Mouse (Mus musculus): ENCODE data around the gene Hsd17b2.

The Hsd17b2 gene

DNA sequence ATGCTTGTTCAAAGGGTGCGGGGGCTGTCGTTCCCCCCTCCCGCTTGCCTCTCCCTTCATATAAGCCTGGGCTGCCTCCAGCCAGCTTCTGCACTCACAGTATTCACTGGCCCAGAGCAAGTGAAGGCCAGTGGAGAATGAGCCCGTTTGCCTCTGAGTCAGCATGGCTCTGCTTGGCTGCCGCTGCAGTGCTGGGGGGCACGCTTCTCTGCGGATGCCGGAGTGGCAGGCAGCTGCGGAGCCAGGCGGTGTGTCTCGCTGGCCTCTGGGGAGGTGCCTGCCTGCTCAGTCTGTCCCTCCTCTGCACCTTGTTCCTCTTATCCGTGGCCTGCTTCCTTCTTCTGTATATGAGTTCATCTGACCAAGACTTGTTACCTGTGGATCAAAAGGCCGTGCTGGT, at the start of gene Hsd17b2:
Gene Hsd17b2, plus strand, starts transcription at position 46 of the 400 bp plus-strand sequence.
- no peak for DNase-seq (ENCODE audit: low spot score)

DNA sequence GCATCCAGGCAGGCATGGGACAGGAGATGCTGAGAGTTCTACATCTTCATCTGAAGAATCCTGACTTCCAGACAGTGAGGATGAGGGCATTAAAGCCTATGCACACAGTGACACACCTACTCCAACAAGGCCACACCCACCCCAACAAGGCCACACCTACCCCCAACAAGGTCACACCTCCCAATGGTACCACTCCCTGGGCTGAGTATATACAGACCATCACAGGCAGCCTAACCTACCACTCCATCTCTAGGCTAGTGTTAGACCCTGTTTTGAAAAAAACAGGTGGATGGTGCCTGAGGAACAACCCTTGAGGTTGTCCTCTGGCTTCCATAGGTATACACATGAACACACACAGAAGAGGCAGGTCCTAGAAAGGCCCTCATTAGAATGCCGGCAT, 49.4 kb upstream of the Hsd17b2 start:
- DNase-seq (ENCODE audit: low spot score): no peak

DNA sequence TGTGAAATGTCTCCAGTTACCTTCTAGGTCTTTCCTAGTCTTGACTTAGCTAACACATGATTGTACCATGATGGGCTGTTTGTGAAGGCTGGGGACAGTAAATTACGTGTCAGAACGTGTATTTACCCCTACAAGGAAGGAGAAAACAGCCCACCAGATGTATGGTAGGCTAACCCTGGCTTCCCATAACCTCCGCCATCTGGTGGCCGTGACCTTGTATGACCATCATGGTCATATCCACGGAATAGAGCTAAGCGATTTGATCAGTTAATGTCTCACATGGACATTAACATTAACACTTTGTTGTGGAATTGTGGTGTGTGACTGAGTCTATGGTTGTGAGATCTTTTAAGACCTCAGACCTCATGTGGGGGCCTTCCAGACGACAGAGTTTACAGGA, 42.7 kb upstream of the Hsd17b2 start:
- no peak for DNase-seq (ENCODE audit: low spot score)

DNA sequence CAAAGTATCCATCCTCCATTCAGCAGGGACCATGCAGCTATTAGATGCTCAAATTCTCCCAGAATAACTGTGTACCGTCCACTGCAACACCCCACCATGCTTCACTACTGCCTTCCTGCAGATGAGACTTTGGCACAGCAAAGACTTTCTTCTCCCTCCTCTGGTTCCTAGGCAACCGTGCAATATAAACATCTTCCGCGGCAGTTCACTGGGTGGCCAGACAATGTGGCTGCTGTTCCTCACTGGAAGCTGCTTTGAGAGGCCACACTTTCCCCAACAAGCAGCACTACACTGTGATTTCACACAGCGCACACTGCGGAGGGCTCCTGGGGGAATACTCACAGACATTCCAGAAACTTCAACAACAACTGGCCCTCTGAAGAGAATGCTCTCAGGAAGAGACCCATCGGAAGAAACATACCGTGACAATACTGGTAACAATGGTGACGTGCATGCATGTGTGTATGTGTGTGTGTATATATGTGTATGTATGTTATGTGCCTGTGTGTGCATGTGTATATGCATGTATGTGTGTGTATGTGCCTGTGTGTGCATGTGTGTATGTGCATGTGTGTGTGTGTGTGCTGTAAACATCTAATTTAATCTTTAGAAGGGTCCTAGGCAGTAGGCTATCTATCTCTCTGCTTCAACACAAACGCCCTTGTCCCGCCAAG, 41.2 kb upstream of the Hsd17b2 start:
- peak; percentile 3 for DNase-seq (ENCODE audit: low spot score)

DNA sequence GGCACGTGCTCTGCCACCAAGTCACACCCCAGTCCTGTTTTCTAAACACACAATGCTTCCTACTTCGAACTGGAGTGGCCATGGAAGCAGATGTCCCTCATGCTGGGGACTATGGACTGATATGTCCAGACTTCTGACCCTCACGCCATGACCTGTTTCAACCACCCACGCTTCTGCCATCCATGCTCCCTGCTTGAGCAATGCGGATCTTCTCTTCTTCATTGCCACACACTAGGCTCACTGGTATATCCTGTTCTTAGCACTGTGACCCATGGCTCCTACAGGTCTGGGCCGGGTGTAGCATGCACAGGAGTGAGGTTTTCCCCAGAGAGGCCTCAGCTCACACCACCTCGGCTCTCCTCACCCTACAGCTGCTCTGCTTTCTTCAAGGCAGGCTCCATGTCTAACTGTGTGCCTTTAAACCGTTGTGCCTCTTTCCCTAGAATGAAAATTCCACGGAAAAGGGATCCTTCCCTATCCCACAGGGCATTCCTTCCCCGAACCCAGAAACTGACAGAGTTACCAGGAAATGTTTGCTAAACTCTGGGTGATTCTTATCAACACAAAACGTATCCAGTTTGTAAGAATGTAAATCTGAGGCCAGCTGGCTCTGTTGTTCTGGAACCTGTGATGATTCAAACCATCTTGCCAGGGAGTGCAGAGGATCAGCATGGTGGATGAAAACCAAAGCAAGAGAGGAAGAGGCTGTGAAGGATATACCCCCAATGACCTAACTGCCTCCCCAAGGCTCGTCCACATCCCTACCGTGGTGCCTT, 34.2 kb upstream of the Hsd17b2 start:
- no peak for DNase-seq (ENCODE audit: low spot score)

DNA sequence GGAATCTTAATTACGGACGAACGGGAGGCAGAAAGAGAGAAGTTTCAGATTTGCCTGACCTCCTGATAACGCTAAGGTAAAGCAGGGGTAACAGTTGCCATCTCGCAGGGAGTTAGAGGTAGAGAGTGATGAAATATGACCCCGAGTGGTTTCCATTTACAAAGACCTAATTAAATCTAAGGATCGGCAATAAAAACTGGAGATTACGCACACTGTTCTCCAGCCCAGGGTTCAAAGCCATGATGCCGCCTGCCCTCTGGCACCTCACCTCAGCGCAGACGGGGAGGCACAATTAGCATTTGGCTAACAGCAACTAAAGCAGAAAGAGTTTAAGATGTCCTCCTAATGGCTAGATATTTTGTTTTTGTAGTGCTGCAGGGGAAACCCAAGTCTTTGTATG, 31.2 kb upstream of the Hsd17b2 start:
- no peak for DNase-seq (ENCODE audit: low spot score)

DNA sequence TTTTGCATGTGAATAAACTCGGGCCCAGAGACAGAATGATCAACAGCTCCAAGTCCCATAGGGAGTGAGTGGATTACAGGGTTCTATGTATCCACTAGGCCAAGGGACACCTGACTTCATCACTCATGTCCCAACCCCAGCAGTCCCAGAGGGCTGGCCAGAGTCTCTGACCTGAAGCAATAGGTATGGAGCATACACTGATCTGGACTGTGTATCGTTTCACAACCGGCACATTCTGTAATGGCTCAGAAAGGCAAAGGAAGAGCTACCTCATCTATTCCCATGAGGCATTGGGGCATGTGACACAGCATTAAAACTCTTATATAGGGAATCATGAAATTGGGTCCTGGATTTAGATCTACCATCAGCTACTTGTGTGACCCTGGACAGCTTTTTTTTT, 29.1 kb upstream of the Hsd17b2 start:
- no peak for DNase-seq (ENCODE audit: low spot score)

DNA sequence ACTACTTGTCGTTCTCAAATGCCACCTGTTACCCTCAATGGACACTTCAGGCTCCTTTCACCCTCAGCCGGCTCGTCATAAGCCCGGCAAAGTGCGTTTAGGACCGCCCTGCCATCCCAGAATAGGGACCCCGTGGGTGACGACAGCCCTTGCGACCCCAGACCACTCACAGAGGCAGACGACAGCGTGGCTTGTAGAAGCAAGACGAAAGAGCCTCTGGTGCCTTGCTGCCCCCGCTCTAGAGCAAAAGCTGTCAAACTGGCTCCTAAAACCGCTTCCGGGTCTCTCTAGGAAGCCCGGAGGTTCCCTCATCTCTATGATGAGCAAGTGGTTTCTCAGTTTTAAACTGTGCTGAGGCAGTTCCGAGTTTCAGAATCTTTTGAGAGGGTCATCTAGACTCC, 28.3 kb upstream of the Hsd17b2 start, which contains the start of gene Sdr42e1:
Gene Sdr42e1, minus strand, starts transcription at position 260 of the 401 bp plus-strand sequence.
- DNase-seq (ENCODE audit: low spot score): peak; percentile 9

DNA sequence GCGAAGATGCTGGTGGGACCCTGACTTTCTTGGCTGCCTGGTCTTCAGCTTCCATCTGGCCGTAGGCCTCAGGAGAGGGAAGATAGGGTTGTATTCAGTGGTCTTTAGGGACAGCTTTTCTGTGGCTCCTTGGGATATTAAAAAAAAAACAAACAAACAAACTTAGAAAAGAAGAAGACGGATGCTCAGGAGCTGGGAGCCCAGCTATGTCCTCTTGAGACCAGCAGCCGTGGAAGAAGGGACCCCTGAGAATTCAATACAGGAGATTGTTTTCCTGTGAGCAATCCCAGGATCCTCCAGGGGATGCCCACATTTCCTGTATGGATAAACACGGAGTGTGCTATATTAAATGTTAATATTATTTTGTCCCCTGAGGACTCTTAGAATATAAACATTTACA, 26.5 kb upstream of the Hsd17b2 start:
- no peak for DNase-seq (ENCODE audit: low spot score)

DNA sequence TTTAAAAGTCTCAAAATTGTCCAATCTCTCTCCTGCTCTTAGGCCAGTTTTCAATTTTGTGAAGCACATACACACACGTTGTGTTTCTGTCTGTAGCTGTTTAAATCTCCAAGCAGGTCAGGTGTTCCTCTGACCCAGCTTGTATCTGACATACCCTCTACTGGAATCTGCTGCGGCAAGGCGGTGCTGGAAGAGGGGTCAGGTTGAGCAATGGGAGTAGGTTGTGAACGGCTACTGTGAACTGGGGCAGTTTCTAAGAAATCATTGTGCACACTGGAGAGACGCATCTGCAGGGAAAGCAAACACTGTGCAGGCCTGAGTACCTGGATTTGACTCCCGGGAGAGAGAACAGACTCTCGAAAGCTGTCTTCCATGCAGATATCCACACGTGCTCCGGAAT, 25.2 kb upstream of the Hsd17b2 start:
- DNase-seq (ENCODE audit: low spot score): no peak

DNA sequence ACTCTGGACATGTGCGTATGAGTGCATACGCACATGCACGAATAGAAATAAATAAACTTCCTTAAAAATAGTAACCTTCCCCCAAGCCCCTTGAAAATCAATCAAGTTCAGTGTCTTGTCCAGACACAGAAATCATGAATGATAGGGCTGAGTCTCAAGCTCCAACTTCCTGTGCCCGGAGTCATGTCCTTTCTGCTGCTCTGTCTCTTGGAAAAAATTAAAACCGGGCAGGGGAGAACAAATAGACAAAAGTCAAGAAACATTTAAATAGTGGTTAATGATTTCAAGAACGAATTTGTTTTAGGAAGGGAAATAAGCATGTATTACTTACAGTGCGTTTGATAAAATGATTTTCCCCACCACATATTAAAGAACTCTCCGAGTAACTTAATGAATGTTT, 24.7 kb upstream of the Hsd17b2 start:
- DNase-seq (ENCODE audit: low spot score): no peak

DNA sequence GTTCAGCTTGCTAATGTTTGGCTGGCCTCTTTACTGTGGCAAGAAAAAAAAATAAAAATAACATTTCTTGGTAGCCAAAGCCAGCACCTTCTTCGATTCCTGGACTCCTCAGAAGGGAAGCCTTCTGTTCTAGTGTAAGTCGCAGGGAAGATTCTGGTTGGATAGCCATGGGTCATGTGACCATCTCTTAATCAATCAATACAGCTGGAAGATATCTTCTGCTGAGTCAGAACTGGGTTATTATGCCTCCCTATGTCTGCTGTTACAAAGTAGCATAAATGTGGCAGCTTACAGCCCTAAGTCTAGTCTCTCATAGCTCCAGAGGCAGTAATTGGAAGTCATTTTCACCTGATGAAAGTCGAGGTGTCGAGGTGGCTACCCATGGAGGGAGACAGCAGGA, 23.1 kb upstream of the Hsd17b2 start:
- DNase-seq (ENCODE audit: low spot score): no peak

DNA sequence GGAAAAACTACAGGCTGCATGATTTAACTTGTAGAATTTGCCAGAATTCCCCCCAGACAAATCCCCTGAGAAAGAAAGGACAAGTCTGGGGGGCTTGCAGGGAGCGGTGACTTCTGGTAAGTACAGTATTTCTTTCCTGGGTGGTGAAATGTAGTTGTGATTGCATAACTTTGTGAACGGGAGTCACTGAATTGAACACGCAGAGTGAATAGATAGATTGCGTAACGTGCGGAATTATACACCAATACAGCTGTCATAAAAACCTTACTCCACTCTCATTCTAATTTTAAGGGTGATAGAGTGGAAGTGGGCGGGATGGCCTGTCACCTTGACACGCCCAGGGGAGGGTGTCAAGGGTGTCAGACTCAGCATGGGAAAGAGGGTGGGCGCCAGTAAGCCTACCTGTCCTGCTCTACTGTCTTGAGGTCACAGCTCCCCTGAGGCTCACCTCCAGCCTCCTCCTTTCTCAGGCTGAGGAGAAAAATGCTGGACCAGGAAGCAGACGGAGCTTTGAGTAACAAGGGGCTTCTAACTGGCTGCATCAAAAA, 17.7 kb upstream of the Hsd17b2 start:
- DNase-seq (ENCODE audit: low spot score): no peak

DNA sequence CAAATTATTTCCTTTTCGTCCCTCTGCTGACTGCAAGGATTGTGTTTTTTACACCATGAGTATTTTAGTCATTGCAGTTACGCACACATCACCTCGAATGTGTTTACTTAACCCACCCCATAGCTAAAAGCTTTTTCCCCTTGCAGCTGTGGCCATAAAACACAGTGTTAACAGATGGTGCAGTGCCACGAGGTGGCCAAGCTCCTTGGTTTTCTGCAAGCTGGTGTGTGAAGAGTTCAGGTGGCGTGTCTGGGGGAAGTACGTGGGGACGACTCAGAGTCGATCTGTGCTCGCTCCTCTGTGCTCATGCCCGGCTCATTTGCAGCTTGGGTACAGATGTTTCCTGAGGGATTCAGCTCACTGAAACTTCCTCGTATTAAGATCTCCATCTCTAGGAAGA, 17.2 kb upstream of the Hsd17b2 start:
- DNase-seq (ENCODE audit: low spot score): no peak

DNA sequence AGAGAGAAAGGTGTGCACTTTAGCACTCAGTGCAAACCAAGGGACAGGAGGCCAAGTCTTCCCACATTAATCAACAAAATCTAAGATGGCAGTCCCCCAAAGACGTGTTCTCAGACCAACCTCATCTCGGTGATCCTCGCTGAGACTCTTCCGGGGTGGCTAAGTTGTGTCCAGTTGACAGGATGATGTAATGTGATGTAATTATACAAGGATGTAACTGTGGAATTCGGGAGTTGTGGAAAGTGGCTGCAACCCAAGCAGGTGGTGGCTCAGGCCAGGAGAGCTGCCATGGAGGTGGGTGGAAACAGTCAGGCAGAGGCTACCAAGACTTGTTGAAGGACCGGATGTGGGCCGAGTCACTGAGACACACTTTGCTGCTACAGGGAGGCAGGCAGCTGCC, 13.8 kb upstream of the Hsd17b2 start:
- no peak for DNase-seq (ENCODE audit: low spot score)

DNA sequence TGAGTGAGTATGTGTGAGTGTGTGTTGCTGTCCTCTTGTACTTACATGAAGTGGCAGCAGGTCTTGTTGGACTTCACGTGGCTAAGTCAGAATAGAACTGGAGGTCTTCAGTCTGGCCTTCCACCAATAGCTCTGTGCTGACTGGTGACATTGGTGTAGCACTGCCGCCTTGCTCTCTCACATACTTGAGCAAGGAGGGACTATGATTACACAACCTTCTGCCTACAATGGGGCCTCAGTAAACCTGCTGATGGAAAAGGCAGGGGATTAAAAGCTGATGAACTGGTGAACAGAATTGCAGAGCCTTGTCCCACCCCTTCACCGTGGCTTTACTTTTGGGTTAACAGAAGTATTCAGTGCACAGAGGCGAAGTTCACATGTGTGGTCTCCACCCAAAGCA, 9.6 kb upstream of the Hsd17b2 start:
- no peak for DNase-seq (ENCODE audit: low spot score)

DNA sequence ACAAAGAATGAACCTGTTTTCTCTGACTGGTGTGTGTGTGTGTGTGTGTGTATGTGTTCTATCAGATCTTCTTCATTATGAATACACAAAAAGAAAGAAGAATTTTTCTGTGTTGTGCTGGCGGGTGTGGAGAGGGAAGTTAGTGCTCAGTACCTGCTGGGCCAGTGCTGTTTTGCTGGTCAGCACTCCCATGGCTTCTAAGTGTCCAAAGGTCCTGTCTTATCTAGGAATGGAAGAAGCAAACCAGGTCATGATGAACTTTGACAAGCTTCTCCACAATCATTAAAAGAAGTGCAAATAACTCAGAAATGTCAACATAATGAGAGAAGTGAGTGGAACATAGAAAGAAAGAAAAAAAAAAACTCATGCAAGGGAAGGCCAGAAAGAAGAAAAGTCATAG, 6.1 kb upstream of the Hsd17b2 start:
- DNase-seq (ENCODE audit: low spot score): no peak

DNA sequence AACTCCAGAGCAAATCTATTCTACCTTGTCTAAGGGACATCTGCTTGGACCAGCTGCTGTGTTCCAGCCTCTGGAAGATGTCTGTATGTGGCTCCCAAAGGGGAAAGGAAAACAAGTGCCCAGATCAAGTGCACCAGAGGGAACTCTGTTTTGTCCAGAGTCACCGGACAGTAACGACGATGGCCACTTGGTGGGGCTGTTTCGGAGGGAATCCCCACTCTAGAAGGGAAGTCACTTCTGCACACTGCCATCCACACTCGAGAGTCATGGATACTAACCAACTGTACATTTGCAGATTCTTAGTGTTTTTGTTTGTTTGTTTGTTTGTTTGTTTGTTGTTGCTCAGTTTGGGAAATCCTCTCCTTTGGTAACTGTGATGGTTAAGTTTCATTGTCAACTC, 4.5 kb upstream of the Hsd17b2 start:
- DNase-seq (ENCODE audit: low spot score): no peak

DNA sequence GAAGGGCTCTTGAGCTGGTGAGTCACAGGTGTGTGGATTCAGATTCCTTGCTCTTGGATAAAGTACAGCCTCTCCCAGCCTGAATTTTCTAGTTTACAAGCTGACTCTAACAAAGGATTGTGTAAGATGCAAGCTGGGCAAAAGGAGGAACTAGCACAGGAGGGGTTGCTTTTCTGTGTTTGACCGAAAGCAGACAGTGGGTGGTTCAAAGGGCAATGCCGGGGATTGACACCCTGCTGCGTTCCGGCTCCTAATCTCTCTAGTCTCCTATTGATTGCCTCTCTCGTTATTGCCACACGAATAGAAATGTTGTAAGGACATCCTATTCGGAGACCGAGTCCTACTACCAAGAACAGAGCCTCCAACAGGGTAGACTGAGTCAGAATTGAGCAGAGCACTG, 1.0 kb upstream of the Hsd17b2 start:
- DNase-seq (ENCODE audit: low spot score): no peak

DNA sequence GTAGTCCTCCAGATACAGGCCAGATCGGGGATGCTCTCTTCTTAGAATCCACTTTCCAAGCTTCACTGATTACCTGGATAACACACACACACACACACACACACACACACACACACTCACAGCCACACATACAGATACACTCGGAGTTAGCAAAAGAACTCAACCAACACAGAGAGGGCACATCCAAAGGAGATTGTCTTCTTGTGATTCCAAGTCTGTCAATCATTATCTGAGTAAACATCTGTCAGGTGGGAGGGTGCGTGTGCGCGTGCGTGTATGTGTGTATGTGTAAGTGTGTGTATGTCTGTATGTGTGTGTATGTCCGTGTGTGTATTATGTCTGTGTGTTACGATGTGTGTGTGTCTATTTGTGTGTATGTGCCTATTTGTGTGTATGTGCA, 458 bp upstream of the Hsd17b2 start:
- no peak for DNase-seq (ENCODE audit: low spot score)

DNA sequence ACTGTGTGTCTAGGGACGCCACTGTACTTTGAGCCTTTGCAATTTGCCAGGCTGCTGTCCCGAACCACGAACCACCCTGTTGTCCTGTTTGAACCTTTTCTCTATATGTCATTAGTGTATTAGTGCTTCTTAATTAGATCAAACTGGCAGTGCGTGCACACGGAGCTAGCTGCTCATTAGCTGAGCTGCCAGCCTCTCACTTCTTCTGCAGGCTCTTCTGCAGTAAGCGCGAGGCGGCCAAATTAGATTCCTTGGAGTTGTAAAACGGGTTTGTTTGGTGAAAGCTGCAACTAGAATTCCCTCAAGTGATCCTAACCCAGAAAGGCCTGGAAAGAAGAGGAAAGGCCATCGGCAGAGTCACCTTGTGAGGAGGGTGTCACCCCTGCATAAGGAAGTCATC, 997 bp downstream of the Hsd17b2 start:
- no peak for DNase-seq (ENCODE audit: low spot score)

DNA sequence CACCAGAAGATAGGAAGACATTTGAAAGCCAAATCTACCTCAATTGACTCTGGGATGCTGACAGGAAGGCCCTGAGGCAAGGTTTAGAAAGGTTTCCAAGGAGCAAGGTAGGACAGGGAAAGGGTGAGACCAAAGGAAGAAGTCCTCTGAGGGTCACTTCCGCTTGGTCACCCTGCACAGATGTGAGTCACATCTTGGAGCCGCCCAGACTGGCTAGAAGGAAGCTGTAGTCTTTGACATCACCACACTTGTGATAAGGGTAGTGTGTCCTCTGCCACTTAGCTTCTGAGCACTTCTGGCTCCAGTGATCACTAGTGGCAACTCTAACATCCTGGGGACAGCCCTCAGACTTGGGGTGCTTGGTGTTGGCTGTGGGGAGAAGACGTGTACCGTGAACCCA, 4.4 kb downstream of the Hsd17b2 start:
- DNase-seq (ENCODE audit: low spot score): no peak

DNA sequence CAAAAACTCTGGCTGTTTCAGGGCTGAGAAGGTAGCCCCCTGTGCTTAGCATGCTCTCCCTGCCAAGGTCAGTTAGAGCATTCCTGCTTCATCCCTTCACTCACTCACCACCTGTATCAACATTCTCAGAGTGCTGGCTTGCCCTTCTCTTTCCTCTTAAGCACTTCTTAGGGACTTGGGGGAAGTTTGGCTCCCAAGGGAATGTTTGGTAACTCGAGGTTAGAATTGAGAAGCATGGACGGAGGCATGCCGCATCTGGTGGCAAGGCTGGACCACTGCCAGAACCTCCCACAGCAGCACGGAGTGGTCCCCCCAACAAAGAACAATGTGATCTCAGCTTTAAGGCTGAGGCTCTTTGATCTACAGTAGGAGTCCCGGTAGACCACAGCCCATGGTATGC, 10.5 kb downstream of the Hsd17b2 start:
- DNase-seq (ENCODE audit: low spot score): no peak

DNA sequence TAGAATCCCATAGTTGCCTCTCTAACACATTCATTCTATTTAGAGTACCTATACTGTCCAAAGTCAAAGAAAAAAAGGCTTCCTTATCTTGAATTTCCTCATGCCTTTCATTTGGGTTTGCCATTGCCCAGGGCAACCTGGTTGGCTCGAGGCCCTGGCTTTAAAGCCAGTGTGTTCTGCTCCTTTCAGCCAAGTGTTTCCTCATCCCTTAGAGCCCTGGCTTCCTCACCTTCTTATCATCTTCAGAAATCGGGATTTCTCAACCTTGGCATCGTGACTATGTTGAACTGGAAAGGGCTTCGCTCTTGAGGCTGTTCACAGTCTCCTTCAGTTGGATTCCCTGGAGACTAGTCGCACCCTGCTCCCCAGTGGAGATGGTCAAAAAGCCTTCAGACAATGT, 12.9 kb downstream of the Hsd17b2 start:
- DNase-seq (ENCODE audit: low spot score): no peak

Data from layer of hippocampus, adult 9-10 months (tissue).